Mouse (Mus musculus): ENCODE results near the gene Rbm7. TPM values are rescaled to one million over a fixed set of nuclear protein-coding genes. Genes with fewer than 3 reads are reported as not detected.

The Rbm7 gene
- total RNA-seq, 4 experiments from 2014 or later = 65.1 to 78.1 (median 71.5) TPM

Small RNA genes within 50 kb of the gene (microRNA-seq; reads per million reads assigned to microRNA genes)
- gene Gm23653 = 0 reads per million in 2 experiments

Other genes starting within 250 kb of the Rbm7 start
- gene Nxpe2, start 141.8 kb downstream of the Rbm7 start, total RNA-seq (2022) = 1 to 10 TPM in 2 of 4 experiments, under 1 TPM in 2; 0.55 to 2.4 (median 1.1) TPM
- 100 to 1,000 TPM; 122 to 161 (median 136) TPM for gene Rexo2, start 14.7 kb downstream of the Rbm7 start, total RNA-seq (2022)
- gene Gm5617, start 143 bp upstream of the Rbm7 start, total RNA-seq (2022) = 10 to 100 TPM; 29.0 to 44.7 (median 41.5) TPM
- gene Nnmt, start 109.9 kb upstream of the Rbm7 start, total RNA-seq (2022) = 10 to 100 TPM; 19.8 to 41.2 (median 25.1) TPM

Measured in adrenal gland, adult 8-10 months (tissue).